Mouse (Mus musculus): ENCODE measurements around the gene Arid3c. TPM values are rescaled to one million over a fixed set of nuclear protein-coding genes. Genes with fewer than 3 reads are reported as not detected.

Arid3c gene
- total and polyA plus RNA-seq, 2 experiments from 2014 or later: 0.15 TPM; not detected in 1

DNA sequence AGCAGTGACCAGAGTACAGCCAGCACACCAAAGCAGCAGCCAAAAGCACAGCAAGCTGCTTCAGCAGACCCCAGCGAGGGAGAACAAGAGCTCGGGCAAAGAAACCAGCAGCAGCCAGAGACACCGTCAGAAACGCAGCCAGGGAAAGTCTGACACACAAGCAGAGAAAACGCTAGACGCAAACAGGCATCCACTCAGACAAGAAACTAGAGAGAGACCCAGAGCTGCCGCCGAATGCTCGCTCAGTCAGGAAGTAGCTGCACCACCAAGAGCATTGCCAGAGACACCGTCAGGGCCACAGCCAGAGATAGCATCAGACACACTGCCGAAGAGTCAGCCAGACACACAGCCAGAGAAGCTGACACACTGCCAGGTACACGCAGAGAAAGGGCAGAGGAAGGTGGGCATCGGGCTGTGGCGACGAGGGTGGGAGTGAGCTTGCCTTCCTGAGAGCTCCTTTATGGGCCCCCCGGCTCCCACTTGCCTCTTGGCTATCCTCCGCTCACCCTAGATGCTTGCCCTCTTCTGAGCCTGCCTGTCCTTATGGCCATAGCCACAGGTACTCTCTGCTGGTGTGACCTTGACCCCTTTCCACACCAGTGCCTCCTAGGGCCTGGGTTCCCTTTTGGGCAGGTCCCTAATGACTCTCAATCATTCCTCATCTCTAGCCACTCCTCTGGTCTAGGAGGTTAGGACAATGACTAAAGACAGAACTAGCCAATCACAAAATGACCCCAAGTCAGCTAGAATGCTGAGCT, 54.5 kb downstream of the Arid3c start:
- Histone ChIP-seq H3K9me3 (ENCODE audit: low read length) (no peaks in the 10 kb centered on the region), H3K9ac (no peak overlapping the region), H3K27ac (ENCODE audit: low read depth, low read length) (peak overlapping the region; percentile 30), H3K4me3 (ENCODE audit: low read depth, low read length) (no peak overlapping the region), H3K4me1 (ENCODE audit: insufficient read depth) (peaks cover 15% of the 10 kb centered on the region), H3K36me3 (ENCODE audit: insufficient read depth) (no peaks in the 10 kb centered on the region), H3K4me2 (ENCODE audit: low read depth) (peak overlapping the region; percentile 23; the same call in 1 of the 2 replicates), H3K27me3 (ENCODE audit: insufficient read depth, low read length) (no peaks in the 10 kb centered on the region)
- WGBS: 38% methylated on average over 17 of the region's 17 CpGs
- peak; percentile 20 for ATAC-seq
- peak; percentile 65 for DNase-seq
- no peak for TF ChIP-seq CTCF (IDR thresholded peaks at IDR 0.05; ENCODE audit: low read depth)

Other genes with a start within 250 kb of the Arid3c start
- 14.7 and 16.0 TPM in 2 replicates for gene AI464131, start 228.1 kb downstream of the Arid3c start, total RNA-seq (2014; rRNA removed)
- gene AI464131, start 228.1 kb downstream of the Arid3c start, polyA plus RNA-seq (2015; fragmentation: Nextera tagmentation; extraction: Ambion mirVana): 4.7 and 8.2 TPM in 2 replicates
- gene 1110017D15Rik, start 213.8 kb downstream of the Arid3c start, total RNA-seq (2014; rRNA removed): 11.8 and 15.6 TPM in 2 replicates
- gene 1110017D15Rik, start 213.8 kb downstream of the Arid3c start, polyA plus RNA-seq (2015; fragmentation: Nextera tagmentation; extraction: Ambion mirVana): 21.1 and 21.7 TPM in 2 replicates
- gene Fam219a, start 161.6 kb downstream of the Arid3c start, total RNA-seq (2014; rRNA removed): 76.6 and 95.8 TPM in 2 replicates
- gene Fam219a, start 161.6 kb downstream of the Arid3c start, polyA plus RNA-seq (2015; fragmentation: Nextera tagmentation; extraction: Ambion mirVana): 13.8 and 18.6 TPM in 2 replicates
- gene Dnaic1, start 161.4 kb downstream of the Arid3c start, total RNA-seq (2014; rRNA removed): 2.2 and 4.9 TPM in 2 replicates
- 2.7 and 2.8 TPM in 2 replicates for gene Dnaic1, start 161.4 kb downstream of the Arid3c start, polyA plus RNA-seq (2015; fragmentation: Nextera tagmentation; extraction: Ambion mirVana)
- gene Enho, start 90.8 kb downstream of the Arid3c start, total RNA-seq (2014; rRNA removed): 106 and 130 TPM in 2 replicates
- 117 and 122 TPM in 2 replicates for gene Enho, start 90.8 kb downstream of the Arid3c start, polyA plus RNA-seq (2015; fragmentation: Nextera tagmentation; extraction: Ambion mirVana)
- 24.7 and 25.9 TPM in 2 replicates for gene Cntfr, start 34.1 kb downstream of the Arid3c start, total RNA-seq (2014; rRNA removed)
- gene Cntfr, start 34.1 kb downstream of the Arid3c start, polyA plus RNA-seq (2015; fragmentation: Nextera tagmentation; extraction: Ambion mirVana): 13.6 and 14.2 TPM in 2 replicates
- 16.8 and 17.2 TPM in 2 replicates for gene Il11ra1, start 31.2 kb downstream of the Arid3c start, total RNA-seq (2014; rRNA removed)
- 29.1 and 31.2 TPM in 2 replicates for gene Il11ra1, start 31.2 kb downstream of the Arid3c start, polyA plus RNA-seq (2015; fragmentation: Nextera tagmentation; extraction: Ambion mirVana)
- 36.3 and 44.4 TPM in 2 replicates for gene Rpp25l, start 17.6 kb downstream of the Arid3c start, total RNA-seq (2014; rRNA removed)
- gene Rpp25l, start 17.6 kb downstream of the Arid3c start, polyA plus RNA-seq (2015; fragmentation: Nextera tagmentation; extraction: Ambion mirVana): 43.0 and 52.0 TPM in 2 replicates
- 184 and 251 TPM in 2 replicates for gene Dctn3, start 8.0 kb downstream of the Arid3c start, total RNA-seq (2014; rRNA removed)
- 378 and 438 TPM in 2 replicates for gene Dctn3, start 8.0 kb downstream of the Arid3c start, polyA plus RNA-seq (2015; fragmentation: Nextera tagmentation; extraction: Ambion mirVana)
- gene Galt, start 24.1 kb upstream of the Arid3c start, total RNA-seq (2014; rRNA removed): 42.4 and 43.1 TPM in 2 replicates
- gene Galt, start 24.1 kb upstream of the Arid3c start, polyA plus RNA-seq (2015; fragmentation: Nextera tagmentation; extraction: Ambion mirVana): 43.4 and 47.3 TPM in 2 replicates
- gene Sigmar1, start 25.0 kb upstream of the Arid3c start, total RNA-seq (2014; rRNA removed): 28.4 and 29.8 TPM in 2 replicates
- 32.0 and 39.7 TPM in 2 replicates for gene Sigmar1, start 25.0 kb upstream of the Arid3c start, polyA plus RNA-seq (2015; fragmentation: Nextera tagmentation; extraction: Ambion mirVana)
- gene Ccl27a, start 43.1 kb upstream of the Arid3c start, total RNA-seq (2014; rRNA removed): 204 and 225 TPM in 2 replicates
- 289 and 323 TPM in 2 replicates for gene Ccl27a, start 43.1 kb upstream of the Arid3c start, polyA plus RNA-seq (2015; fragmentation: Nextera tagmentation; extraction: Ambion mirVana)
- not detected in 2 replicates for gene Gm21541, start 172.5 kb upstream of the Arid3c start, total RNA-seq (2014; rRNA removed)
- gene Gm21541, start 172.5 kb upstream of the Arid3c start, polyA plus RNA-seq (2015; fragmentation: Nextera tagmentation; extraction: Ambion mirVana): not detected in 2 replicates
- gene Gm20878, start 210.4 kb upstream of the Arid3c start, total RNA-seq (2014; rRNA removed): 14.5 and 16.8 TPM in 2 replicates
- gene Gm20878, start 210.4 kb upstream of the Arid3c start, polyA plus RNA-seq (2015; fragmentation: Nextera tagmentation; extraction: Ambion mirVana): 6.7 and 10.5 TPM in 2 replicates
- 0.62 and 1.7 TPM in 2 replicates for gene Fam205a4, start 234.9 kb upstream of the Arid3c start, total RNA-seq (2014; rRNA removed)
- gene Fam205a4, start 234.9 kb upstream of the Arid3c start, polyA plus RNA-seq (2015; fragmentation: Nextera tagmentation; extraction: Ambion mirVana): 1.1 and 1.3 TPM in 2 replicates